Mouse (Mus musculus) heart, adult 2 months (tissue): Measurements from ENCODE around the gene Homez. TPM values are rescaled to one million over a fixed set of nuclear protein-coding genes. Genes with fewer than 3 reads are reported as not detected.
A peak's percentile ranks its signal among the peaks of the same experiment; 100 is the strongest.

ENCODE experiments used
- DNase-seq, 2 experiments: peaks; one replicate each; pipeline ENCODE4 v3.0.0; 2021
- H3K27ac ChIP-seq: fragments of 200-600 bp; 2 replicates; pipeline ENCODE4 v1.8.1; 2022
- H3K27me3 ChIP-seq: fragments of 200-500 bp; 2 replicates; pipeline ENCODE4 v1.6.1; 2012; ENCODE audit warnings: mild to moderate bottlenecking, low read length, inconsistent platforms, mixed read lengths; ENCODE audit not compliant: control insufficient read depth, insufficient read depth
- H3K36me3 ChIP-seq: fragments of 200-500 bp; 2 replicates; pipeline ENCODE4 v1.6.1; 2012; ENCODE audit warnings: low read length, inconsistent platforms; ENCODE audit not compliant: control insufficient read depth, insufficient read depth
- H3K4me1 ChIP-seq: fragments of 200-500 bp; 2 replicates; pipeline ENCODE4 v1.6.1; 2011; ENCODE audit warnings: low read length; ENCODE audit not compliant: control insufficient read depth, insufficient read depth
- H3K4me3 ChIP-seq: fragments of 200-600 bp; 2 replicates; pipeline ENCODE4 v1.8.1; 2022
- H3K79me2 ChIP-seq: fragments of 200-500 bp; replicated peaks from 2 replicates; pipeline ENCODE4 v1.6.1; 2012; ENCODE audit warnings: mild to moderate bottlenecking, inconsistent platforms, low read length, moderate library complexity, mixed read lengths; ENCODE audit not compliant: control insufficient read depth, insufficient read depth
- H3K9ac ChIP-seq: fragments of 200-500 bp; 2 replicates; pipeline ENCODE4 v1.6.1; 2012; ENCODE audit warnings: low read depth, mild to moderate bottlenecking, control low read depth, inconsistent platforms, low read length, mixed read lengths
- CTCF ChIP-seq: fragments of 200-600 bp; IDR thresholded peaks from 2 replicates; pipeline ENCODE4 v1.8.1; 2022; ENCODE audit warnings: antibody characterized with exemption, mild to moderate bottlenecking, moderate library complexity
- EP300 ChIP-seq: fragments of 200-500 bp; IDR thresholded peaks from 2 replicates; pipeline ENCODE4 v1.6.1; 2011; ENCODE audit warnings: low read depth, low read length, control low read depth; ENCODE audit not compliant: insufficient read depth
- POLR2A ChIP-seq: fragments of 200-500 bp; IDR thresholded peaks from 2 replicates; pipeline ENCODE4 v1.6.1; 2011; ENCODE audit warnings: mild to moderate bottlenecking, low read depth, low read length, control low read depth; ENCODE audit not compliant: insufficient read depth
- WGBS: fragments of 180-500 bp; shearing (Covaris S2); methylation state at CpG from one replicate; pipeline ENCODE4 v1.1.7; 2018; 5-methylcytosine and 5-hydroxymethylcytosine counted together
- intact Hi-C: fragments of 180-260 bp; cut with DNase I; formaldehyde crosslinking; loops from one replicate; pipeline ENCODE4 v1.15.1; 2025
- polyA plus RNA-seq: library from polyadenylated mRNA; depleted of rRNA; stranded (reverse); fragments of >200 nt; gene quantifications from 2 replicates; pipeline ENCODE4 v1.2.3, GENCODE M21; 2012
- total RNA-seq, 2 experiments: library from RNA; stranded (reverse); gene quantifications; 2 replicates each; pipeline ENCODE4 v1.2.3; 2021

Homez gene
- total and polyA plus RNA-seq, 3 experiments, result 3.1 to 7.2 (median 4.1) TPM

DNA sequence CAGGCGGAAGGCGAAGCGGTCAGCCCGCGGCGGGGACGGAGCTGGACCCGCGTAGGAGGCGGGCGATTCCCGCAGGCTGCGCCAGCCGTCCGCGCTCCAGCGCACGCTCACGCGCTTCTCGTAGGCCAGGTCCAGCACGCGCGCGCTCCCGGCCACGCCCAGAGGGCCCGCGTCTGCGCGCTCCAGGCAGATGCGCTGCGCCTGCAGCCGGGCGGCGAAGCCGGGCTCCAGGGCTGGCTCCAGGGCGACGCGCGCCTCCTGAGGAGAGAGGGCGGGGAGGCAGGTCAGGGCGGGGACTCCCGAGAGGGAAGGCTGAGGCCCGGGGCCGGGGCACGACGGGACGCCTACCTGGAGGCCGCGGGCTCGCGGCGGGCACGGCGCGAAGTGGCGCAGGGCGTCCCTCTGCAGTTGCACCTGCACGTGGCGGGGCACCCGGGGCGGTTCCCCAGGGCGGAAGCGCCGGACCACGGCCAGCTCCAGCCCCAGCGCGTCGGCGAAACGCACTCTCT lies 5.8 kb upstream of the Homez start:
- peak overlapping the region; percentile 89 for H3K9ac ChIP-seq
- H3K4me3 ChIP-seq, result peak overlapping the region; percentile 81
- DNase-seq, result peak; percentile 92 to 94
- TF ChIP-seq CTCF (no peak), EP300 (no peak), POLR2A (0 out of 2 replicates have a peak, but pooled peaks have one; percentile 43)
- intact Hi-C loops, result no loop called here
- H3K36me3 ChIP-seq, result no peaks in the 10 kb centered on the region
- under 1% methylated on average over 69 of the region's 72 CpGs for WGBS
- H3K4me1 ChIP-seq, result peaks cover 2% of the 10 kb centered on the region; the same call in 1 of the 2 replicates
- H3K27me3 ChIP-seq, result no peaks in the 10 kb centered on the region
- H3K27ac ChIP-seq, result peak overlapping the region; percentile 76
- H3K79me2 ChIP-seq, result no peaks in the 10 kb centered on the region

DNA sequence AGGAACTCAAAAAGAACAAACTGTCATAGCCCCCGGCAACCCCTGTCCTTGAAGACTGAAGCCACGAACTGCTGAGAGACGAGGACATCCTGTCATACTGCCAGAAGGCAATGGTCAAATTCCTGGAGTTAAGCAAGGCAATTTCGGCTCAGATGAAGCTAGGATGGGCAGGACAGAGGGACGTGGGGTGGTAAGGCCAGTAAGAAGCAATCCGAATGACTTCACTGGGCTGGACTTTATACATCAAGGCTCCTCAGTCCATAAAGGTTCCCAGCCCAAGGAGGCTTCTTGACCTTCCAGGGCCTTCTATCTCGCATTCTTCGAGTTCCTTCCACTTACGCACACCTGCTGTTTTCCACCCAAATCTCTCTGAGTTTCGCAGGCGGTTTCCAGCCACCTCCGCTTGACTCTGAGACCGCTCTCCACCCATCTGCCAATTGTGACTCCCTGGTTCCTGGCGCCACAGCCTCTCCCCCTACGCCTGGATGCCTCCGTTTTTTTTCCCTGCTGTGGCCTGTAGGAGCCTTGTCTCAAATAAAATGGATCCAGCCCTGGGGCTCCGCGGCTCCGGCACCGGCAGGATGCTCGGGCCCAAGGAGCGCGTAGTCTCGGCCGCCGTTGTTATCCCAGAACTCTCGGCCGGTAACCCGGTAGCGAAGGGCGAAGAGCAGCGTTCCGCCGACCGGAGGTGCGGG lies 5.2 kb upstream of the Homez start:
- peak overlapping the region; percentile 81 for H3K4me3 ChIP-seq
- H3K4me1 ChIP-seq, result peaks cover 2% of the 10 kb centered on the region; the same call in 1 of the 2 replicates
- H3K27ac ChIP-seq, result peak overlapping the region; percentile 76
- H3K36me3 ChIP-seq, result no peaks in the 10 kb centered on the region
- intact Hi-C loops, result no loop called here
- no peak for DNase-seq
- peak overlapping the region; percentile 89 for H3K9ac ChIP-seq
- H3K27me3 ChIP-seq, result no peaks in the 10 kb centered on the region
- no peaks in the 10 kb centered on the region for H3K79me2 ChIP-seq
- WGBS, result 6% methylated on average over 36 of the region's 36 CpGs
- no peak for TF ChIP-seq POLR2A
- TF ChIP-seq EP300, result no peak
- TF ChIP-seq CTCF, result no peak

DNA sequence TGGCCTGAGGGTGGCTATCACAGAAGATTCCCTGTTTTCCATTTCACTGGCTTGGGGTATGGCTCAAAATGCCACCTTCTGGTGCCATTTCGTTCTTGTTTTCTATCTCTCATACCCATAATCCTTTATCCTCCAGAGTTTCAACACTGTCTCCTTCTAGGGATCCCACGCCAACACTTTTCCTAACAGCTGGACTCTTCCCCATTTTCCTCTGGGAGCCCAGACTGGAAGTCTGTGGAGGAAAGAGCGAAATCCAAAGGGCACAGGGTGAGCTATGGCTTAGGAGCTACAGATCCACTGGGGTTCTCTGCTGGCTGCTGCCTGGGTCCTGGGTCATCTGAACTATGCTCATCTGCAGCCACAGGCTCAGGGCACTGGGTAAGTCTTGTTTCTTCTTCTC lies 3.4 kb upstream of the Homez start:
- no peak for TF ChIP-seq POLR2A
- TF ChIP-seq CTCF, result no peak
- no peak for TF ChIP-seq EP300
- no peak for DNase-seq
- intact Hi-C loops, result no loop called here
- no peaks in the 10 kb centered on the region for H3K27me3 ChIP-seq
- peaks cover 2% of the 10 kb centered on the region; the same call in 1 of the 2 replicates for H3K4me1 ChIP-seq
- no peaks in the 10 kb centered on the region for H3K36me3 ChIP-seq
- H3K79me2 ChIP-seq, result no peaks in the 10 kb centered on the region
- WGBS, result 89% methylated on average over 3 of the region's 3 CpGs
- H3K4me3 ChIP-seq, result no peak overlapping the region
- H3K27ac ChIP-seq, result no peak overlapping the region
- no peak overlapping the region for H3K9ac ChIP-seq

DNA sequence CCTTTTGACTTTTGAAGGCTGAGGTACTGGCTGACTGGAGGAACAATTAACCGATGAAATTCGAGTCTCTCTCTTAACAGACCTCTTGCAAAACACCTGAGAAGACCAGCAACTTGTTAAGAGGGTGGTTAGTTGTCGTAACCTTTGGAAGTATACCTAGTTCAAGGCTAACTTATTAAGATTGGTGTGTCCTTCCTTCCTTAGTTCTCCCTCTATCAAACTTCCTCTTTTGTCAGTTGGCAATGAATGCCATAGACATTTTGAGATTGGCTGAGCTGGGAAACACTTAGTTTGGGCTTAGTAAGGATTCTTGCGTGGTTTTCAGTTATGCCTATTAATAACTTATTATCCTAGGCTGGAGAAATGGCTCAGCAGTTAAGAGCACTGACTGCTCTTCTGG lies 2.7 kb downstream of the Homez start:
- Histone ChIP-seq H3K4me3 (no peak overlapping the region), H3K4me1 (no peaks in the 10 kb centered on the region), H3K27ac (no peak overlapping the region), H3K36me3 (no peaks in the 10 kb centered on the region), H3K79me2 (no peaks in the 10 kb centered on the region), H3K9ac (no peak overlapping the region), H3K27me3 (no peaks in the 10 kb centered on the region)
- 80% methylated on average over 4 of the region's 4 CpGs for WGBS
- TF ChIP-seq POLR2A (no peak), CTCF (no peak), EP300 (no peak)
- intact Hi-C loops, result no loop called here
- no peak for DNase-seq

DNA sequence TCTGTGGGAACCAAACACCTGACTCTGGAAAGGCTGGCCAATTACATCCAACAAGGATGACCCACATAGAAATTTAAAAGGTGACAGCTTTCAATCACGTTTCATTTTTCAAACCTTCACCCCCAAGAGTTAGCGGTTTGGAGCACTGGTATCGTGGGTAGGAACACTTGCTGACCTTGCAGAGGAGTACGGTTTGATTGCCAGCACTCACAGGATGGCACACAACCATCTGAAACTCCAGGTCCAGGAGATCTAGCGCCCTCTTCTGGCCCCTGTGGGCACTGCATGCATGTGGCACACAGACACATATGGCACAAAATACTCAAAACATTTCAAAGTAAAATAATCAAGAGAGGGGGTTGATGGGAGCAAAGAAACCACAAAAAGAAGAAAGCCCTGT lies 3.8 kb downstream of the Homez start:
- 60% methylated on average over 5 of the region's 5 CpGs for WGBS
- no peak for DNase-seq
- H3K9ac ChIP-seq, result no peak overlapping the region
- intact Hi-C loops, result no loop called here
- peak; percentile 57 for TF ChIP-seq CTCF
- no peak for TF ChIP-seq EP300
- no peak overlapping the region for H3K4me3 ChIP-seq
- H3K27ac ChIP-seq, result no peak overlapping the region
- no peaks in the 10 kb centered on the region for H3K36me3 ChIP-seq
- H3K27me3 ChIP-seq, result no peaks in the 10 kb centered on the region
- no peaks in the 10 kb centered on the region for H3K4me1 ChIP-seq
- H3K79me2 ChIP-seq, result no peaks in the 10 kb centered on the region

DNA sequence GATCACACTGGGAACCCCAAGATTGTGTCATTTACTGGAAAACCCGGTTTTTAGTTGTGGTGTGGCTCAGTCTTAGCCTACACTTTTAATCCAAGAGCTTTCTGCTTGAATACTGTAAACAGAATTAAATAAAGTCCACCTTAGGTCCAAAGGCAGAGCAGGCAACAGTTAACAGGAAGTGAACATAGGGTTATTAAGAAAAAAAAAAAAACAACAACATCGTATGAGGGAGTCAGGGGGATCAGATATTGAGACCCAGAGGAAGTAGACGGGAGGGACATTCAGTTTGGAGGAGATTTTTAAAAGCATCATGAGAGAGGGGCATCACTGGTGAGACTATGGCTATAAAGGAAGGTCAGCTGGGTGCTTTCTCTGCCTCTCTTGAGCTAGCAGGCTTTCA lies 4.5 kb downstream of the Homez start:
- Histone ChIP-seq H3K27me3 (no peaks in the 10 kb centered on the region), H3K4me1 (no peaks in the 10 kb centered on the region), H3K4me3 (no peak overlapping the region), H3K36me3 (no peaks in the 10 kb centered on the region), H3K9ac (no peak overlapping the region), H3K79me2 (no peaks in the 10 kb centered on the region), H3K27ac (no peak overlapping the region)
- no peak for TF ChIP-seq CTCF
- DNase-seq, result no peak
- 43% methylated on average over 3 of the region's 3 CpGs for WGBS
- intact Hi-C loops, result no loop called here
